Mouse (Mus musculus): ENCODE data around the gene Wnt11.

Gene Wnt11

DNA sequence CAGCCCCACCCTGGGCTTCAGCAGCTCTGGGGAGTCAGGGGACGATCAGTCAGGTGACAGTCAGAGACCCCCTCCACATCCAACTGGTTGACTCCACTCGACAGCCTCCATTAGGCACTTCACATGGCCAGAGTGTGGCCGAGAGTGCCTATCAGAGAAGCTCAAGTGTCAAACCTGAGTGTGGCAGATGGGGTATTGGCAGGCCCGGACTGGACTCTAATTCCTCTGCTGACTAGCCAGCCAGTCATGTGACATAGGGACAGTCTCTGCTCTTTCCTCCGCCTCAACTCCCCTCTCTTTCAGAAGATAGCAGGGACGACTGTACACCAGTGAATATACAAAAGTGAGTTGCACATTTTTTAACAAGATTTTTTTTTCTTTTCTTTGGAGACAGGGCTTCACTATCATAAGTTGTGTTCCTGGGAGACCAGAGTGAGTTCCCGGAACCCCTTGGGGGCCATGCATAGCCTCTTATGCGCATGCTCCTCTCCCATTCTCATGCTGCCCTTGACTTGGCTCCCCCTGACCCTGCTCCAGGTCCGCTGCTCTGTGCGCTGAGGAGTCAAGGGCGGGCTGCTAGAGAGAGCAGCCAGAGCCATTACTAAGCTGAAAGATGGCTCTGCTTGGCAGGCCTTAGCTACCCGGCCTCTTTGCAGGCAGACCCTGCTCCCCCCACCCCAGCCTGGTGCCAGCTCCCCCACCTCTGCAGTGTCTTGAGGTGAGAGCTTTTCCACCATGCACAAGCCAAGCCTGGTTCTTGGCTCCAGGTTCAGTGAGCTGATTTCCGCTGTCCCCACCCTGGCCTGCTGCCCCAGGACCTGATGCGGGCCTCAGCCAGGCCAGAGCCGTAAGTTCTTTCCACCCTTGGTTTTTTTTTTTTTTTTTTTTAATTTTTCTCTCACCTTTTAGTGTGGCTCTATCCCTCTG lies 10.8 kb upstream of the Wnt11 start:
- in situ Hi-C loops (cut with MboI; ENCODE audit: unreplicated experiment in 2 of 2) = no loop called here

DNA sequence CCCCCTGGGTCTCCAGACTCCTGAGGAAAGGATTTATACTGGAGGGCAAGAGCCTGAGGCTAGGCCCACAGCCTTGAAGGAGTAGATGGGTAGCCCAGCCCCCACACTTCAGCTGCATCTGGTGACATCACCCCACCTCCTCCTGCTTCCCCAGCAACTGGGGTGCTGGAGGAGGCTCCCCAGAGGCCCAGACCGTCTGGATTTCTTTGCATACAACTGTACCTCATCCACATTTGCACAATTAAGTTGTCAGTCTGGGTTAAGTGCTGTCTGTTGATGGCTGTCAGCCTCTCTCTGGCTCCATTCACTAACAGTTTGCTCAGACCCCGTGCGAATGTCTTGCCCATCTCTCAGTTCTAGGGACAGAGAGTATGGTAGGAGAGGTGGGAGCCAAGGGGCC lies 6.9 kb upstream of the Wnt11 start:
- in situ Hi-C loops (cut with MboI; ENCODE audit: unreplicated experiment in 2 of 2) = loop anchor here in 1 of 2 experiments (25.0 kb wide), 1 partner anchor 259 kb away; no protein-coding TSS in a partner anchor

DNA sequence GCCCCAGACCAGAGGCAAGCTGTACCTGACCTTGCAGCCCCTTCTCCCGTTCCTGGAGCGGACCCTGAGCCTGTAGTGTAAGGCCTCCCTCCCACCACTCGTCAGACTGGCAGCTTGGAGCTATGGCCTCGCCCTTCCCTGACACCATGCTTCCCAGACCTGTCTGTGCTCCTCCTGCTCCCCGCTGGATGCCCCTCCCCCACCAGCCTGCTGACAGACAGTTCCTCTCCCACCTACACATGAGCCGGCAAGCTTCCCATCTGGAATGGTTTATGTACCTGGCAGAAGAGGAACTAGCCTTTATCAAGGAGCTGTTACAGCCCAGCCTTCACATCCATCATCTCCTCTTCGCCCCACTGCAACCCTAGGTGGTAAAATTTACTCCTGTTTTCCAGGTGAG lies 6.0 kb upstream of the Wnt11 start:
- in situ Hi-C loops (cut with MboI; ENCODE audit: unreplicated experiment in 2 of 2) = loop anchor here in 1 of 2 experiments (25.0 kb wide), 1 partner anchor 258 kb away; no protein-coding TSS in a partner anchor

DNA sequence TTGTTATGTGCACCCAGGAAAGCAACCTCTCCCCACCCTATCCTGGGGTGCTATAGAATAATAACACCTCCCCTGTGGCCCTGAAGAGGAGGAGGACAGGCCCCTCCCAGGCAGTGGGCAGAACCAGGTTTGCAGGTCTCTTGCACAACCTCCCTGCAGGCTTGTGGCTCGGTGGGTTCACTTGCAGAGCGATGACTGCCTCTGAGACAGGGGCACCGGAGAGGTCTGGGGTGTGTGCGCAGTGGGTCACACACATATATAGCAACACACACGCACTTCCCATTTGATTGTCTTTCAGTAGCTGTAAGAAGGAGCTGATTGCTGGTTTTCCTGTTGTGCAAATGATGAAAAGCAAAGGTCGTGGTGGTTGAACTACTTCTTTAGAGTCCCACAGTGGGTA lies 3.6 kb upstream of the Wnt11 start:
- in situ Hi-C loops (cut with MboI; ENCODE audit: unreplicated experiment in 2 of 2) = loop anchor here (5.0 to 25.0 kb wide), 2 partner anchors 54 to 256 kb away; no protein-coding TSS in a partner anchor

DNA sequence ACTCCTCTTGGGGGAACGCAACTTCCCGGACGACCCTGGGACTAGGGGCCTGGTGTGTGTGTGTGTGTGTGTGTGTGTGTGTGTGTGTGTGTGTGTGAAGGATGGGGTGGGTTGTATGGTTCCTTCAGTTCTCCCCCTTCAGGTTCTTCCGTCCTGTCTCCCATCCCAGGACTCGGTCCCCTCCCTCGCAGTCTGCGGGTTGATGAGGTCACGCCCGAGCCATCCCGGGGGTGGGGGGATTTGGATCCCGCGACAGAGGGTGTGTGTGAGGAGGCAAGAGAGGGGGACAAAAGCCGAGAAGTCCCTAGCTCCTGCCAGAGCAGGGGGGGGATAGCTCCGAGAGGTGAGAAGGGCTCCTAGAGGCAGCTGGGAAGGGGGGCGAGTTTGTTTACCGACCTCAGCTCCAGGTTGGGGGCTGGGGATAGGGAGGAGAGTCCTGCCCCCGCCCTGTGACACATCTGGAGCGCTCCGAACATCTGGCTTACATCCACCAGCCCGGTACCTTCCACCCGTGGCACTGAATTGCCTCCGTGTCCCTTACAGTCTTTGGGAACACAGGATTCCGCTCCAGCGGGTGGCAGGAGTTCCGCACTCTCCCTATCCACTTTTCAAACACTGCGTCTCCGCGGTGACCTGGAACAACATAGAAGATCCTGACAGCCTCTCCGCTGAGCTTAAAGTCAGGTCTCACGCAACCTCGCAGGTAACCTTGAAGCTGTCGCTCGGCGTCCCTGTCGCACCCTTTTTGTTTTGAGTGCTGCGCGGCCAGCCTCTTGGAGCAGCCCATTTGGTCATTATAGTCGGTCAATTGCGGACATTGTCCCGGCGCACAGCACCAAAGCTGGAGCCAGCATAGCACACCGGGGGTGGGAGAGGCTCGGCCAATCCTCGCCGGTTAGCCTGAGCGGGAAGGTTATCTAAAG lies 868 bp downstream of the Wnt11 start:
- in situ Hi-C loops (cut with MboI; ENCODE audit: unreplicated experiment in 2 of 2) = loop anchor here (5.0 to 25.0 kb wide), 3 partner anchors 58 to 252 kb away; no protein-coding TSS in a partner anchor

GRCm38 (mm10) chr7:98836646-98837045 lies 1.7 kb downstream of the Wnt11 start:
- in situ Hi-C loops (cut with MboI; ENCODE audit: unreplicated experiment in 2 of 2) = loop anchor here (5.0 to 25.0 kb wide), 3 partner anchors 59 to 251 kb away; no protein-coding TSS in a partner anchor

GRCm38 (mm10) chr7:98837901-98838300 lies 3.0 kb downstream of the Wnt11 start:
- in situ Hi-C loops (cut with MboI; ENCODE audit: unreplicated experiment in 2 of 2) = loop anchor here (5.0 to 25.0 kb wide), 3 partner anchors 61 to 249 kb away; no protein-coding TSS in a partner anchor

GRCm38 (mm10) chr7:98838729-98839141 lies 3.8 kb downstream of the Wnt11 start:
- in situ Hi-C loops (cut with MboI; ENCODE audit: unreplicated experiment in 2 of 2) = loop anchor here (5.0 to 25.0 kb wide), 3 partner anchors 61 to 249 kb away; no protein-coding TSS in a partner anchor

- in situ Hi-C loops (cut with MboI; ENCODE audit: unreplicated experiment in 2 of 2) = loop anchor here (5.0 to 25.0 kb wide), 3 partner anchors 62 to 248 kb away; no protein-coding TSS in a partner anchor
Measured at GRCm38 (mm10) chr7:98839312-98839711, 4.4 kb downstream of the Wnt11 start.

GRCm38 (mm10) chr7:98840771-98841170 lies 5.9 kb downstream of the Wnt11 start:
- in situ Hi-C loops (cut with MboI; ENCODE audit: unreplicated experiment in 2 of 2) = loop anchor here in 1 of 2 experiments (25.0 kb wide), 1 partner anchor 247 kb away; no protein-coding TSS in a partner anchor

GRCm38 (mm10) chr7:98841802-98842201 lies 6.9 kb downstream of the Wnt11 start:
- in situ Hi-C loops (cut with MboI; ENCODE audit: unreplicated experiment in 2 of 2) = loop anchor here in 1 of 2 experiments (25.0 kb wide), 1 partner anchor 245 kb away; no protein-coding TSS in a partner anchor

DNA sequence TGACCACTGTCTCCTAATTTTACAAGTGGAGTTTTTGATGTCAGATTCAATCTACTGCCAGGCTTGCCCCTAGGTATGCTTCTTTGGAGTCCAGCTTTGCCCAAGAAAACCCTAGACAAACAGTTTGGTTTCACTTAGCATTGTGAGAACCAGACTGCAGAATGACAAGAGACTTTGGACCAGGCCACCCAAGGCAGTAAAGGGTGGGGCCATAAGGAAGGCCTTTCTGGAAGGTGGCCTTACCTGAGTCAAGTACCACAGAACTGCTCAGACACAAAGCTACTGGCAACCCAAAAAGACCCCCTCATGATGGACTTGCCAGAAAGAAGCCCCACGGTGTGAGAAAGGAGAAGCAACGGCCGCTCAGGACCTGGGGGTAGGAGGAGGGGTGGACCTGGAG lies 8.1 kb downstream of the Wnt11 start:
- in situ Hi-C loops (cut with MboI; ENCODE audit: unreplicated experiment in 2 of 2) = loop anchor here in 1 of 2 experiments (25.0 kb wide), 1 partner anchor 244 kb away; no protein-coding TSS in a partner anchor

DNA sequence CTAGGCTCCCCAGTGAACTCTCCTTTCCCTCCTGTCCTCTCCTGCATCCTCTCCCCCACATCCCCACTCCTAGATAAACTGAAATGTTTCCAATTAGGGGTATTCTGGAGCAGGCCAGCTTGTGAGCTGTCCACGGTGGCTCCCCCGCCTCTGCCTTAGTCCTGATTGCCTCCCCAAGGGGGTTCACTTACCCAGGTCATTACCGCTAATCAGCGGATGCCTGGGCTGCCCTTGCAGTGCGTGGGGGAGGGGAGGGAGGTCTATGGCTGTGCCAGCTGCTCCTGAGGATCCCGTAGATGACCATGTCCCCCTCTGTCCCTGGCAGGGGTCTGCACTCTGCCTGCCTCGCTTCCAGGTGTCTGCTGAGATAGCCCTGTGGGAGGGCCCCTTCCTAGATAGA lies 8.7 kb downstream of the Wnt11 start:
- in situ Hi-C loops (cut with MboI; ENCODE audit: unreplicated experiment in 2 of 2) = loop anchor here in 1 of 2 experiments (25.0 kb wide), 1 partner anchor 244 kb away; no protein-coding TSS in a partner anchor

DNA sequence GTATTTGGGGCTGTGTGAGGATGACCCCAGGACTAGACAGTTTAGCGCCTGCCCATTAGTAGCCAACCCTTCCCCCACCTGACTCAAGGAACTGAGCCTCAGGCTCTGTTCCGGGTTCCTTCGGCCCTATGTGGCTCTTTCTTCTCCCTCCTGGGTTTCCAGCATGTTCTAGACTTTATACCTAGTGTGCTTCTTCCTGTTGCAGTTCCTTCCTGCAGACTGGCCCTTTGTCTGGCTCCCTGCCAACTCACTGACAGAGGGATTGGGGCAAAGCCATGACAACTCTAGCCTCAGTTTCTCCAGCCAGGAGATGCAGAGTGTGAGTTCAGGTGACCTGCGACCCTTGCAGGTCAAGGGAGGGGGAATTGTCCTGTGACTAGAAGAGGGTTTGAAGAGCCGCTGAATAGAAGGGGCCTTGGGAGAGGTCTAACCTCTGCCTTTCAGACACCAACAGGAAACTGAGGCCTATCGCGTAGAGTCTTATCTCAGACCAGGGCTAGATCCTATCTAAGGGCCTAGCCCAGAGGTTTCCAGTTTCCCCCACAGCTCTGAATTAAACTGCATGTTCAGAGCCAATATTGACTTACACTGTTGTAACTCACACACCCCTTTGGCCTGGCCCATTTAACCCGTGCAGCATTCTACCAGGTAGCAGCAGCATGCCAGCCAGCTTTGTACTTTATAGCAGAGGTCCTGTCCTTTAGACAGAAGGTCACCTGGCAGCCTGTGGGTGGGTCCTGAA lies 14.2 kb downstream of the Wnt11 start:
- in situ Hi-C loops (cut with MboI; ENCODE audit: unreplicated experiment in 2 of 2) = loop anchor here in 1 of 2 experiments (25.0 kb wide), 1 partner anchor 238 kb away; no protein-coding TSS in a partner anchor

DNA sequence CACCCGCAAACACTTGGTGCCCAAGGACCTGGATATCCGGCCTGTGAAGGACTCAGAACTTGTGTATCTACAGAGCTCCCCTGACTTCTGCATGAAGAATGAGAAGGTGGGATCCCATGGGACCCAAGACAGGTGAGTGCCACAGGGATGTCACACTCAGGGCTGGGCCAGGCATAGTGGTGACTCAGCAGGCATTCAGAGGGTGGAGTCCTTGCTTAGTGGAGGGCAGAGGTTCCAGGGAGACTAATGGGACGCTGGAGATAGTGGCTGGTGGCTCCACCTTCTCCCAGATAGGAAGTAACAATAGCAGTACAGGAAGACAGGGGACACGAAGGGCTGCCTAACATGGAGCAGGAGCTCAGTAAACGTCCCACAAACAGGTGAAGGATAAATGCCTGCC lies 15.5 kb downstream of the Wnt11 start:
- in situ Hi-C loops (cut with MboI; ENCODE audit: unreplicated experiment in 2 of 2) = no loop called here

GRCm38 (mm10) chr7:98851220-98851619 lies 16.3 kb downstream of the Wnt11 start:
- in situ Hi-C loops (cut with MboI; ENCODE audit: unreplicated experiment in 2 of 2) = no loop called here

- in situ Hi-C loops (cut with MboI; ENCODE audit: unreplicated experiment in 2 of 2) = no loop called here
Measured at GRCm38 (mm10) chr7:98852950-98853650, 18.2 kb downstream of the Wnt11 start.

- in situ Hi-C loops (cut with MboI; ENCODE audit: unreplicated experiment in 2 of 2) = no loop called here
Measured at GRCm38 (mm10) chr7:98853806-98854205, 18.9 kb downstream of the Wnt11 start.

DNA sequence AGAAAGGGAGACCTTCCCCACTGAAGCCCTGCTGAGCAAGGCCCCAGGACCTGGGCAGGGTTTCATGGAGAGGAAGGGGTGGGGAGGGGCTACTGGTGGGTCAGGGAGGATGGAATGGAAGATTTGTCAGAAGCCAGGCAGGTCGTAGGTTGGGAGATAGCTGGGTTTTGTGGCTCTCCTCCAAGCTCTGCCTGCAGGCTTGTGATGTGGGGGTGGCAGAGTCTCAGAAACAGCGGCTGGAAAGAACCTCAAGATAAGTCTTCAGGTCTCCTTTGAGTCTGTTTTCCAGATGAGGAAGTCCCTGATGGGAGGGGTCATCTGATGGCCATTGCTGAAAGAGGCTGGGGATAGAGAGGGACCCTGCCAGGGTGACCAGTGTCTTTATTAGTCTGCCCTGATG lies 20.5 kb downstream of the Wnt11 start:
- in situ Hi-C loops (cut with MboI; ENCODE audit: unreplicated experiment in 2 of 2) = no loop called here
